Mouse (Mus musculus) embryo, embryonic 9.5 days (tissue): ENCODE measurements around the gene Skap2.

Experiments used
- DNase-seq: peaks from one replicate; pipeline ENCODE4 v3.0.0-alpha.2; 2017; ENCODE audit errors: extremely low spot score

Skap2 gene

GRCm38 (mm10) chr6:52012409-52013244 is at the start of gene Skap2:
Gene Skap2, minus strand, starts transcription at chr6:52012549.
- DNase-seq, result peak; percentile 100

GRCm38 (mm10) chr6:52058899-52059448 is 46.6 kb upstream of the Skap2 start:
- no peak for DNase-seq

GRCm38 (mm10) chr6:52058120-52058519 is 45.8 kb upstream of the Skap2 start:
- DNase-seq, result no peak

GRCm38 (mm10) chr6:52053567-52054561 is 41.5 kb upstream of the Skap2 start:
- DNase-seq, result no peak

GRCm38 (mm10) chr6:52050062-52050461 is 37.7 kb upstream of the Skap2 start:
- DNase-seq, result no peak

GRCm38 (mm10) chr6:52045517-52045916 is 33.2 kb upstream of the Skap2 start:
- DNase-seq, result no peak

- no peak for DNase-seq
Measured at GRCm38 (mm10) chr6:52036077-52036476, 23.7 kb upstream of the Skap2 start.

- no peak for DNase-seq
Measured at GRCm38 (mm10) chr6:52031181-52031580, 18.8 kb upstream of the Skap2 start.

- DNase-seq, result no peak
Measured at GRCm38 (mm10) chr6:52028131-52028530, 15.8 kb upstream of the Skap2 start.

- DNase-seq, result no peak
Measured at GRCm38 (mm10) chr6:52027181-52027580, 14.8 kb upstream of the Skap2 start.

GRCm38 (mm10) chr6:52026281-52026680 is 13.9 kb upstream of the Skap2 start:
- no peak for DNase-seq

GRCm38 (mm10) chr6:52024730-52025129 is 12.4 kb upstream of the Skap2 start:
- no peak for DNase-seq

GRCm38 (mm10) chr6:52022363-52022762 is 10.0 kb upstream of the Skap2 start:
- DNase-seq, result no peak

- DNase-seq, result no peak
Measured at GRCm38 (mm10) chr6:52020276-52020675, 7.9 kb upstream of the Skap2 start.

- DNase-seq, result no peak
Measured at GRCm38 (mm10) chr6:52013245-52013945, 1.0 kb upstream of the Skap2 start.

GRCm38 (mm10) chr6:52011559-52012408 is 565 bp downstream of the Skap2 start:
- DNase-seq, result no peak

- no peak for DNase-seq
Measured at GRCm38 (mm10) chr6:52009385-52009784, 3.0 kb downstream of the Skap2 start.

- DNase-seq, result no peak
Measured at GRCm38 (mm10) chr6:52008757-52009156, 3.6 kb downstream of the Skap2 start.

GRCm38 (mm10) chr6:52006649-52007218 is 5.6 kb downstream of the Skap2 start:
- peak; percentile 72 for DNase-seq

- DNase-seq, result peak; percentile 80
Measured at GRCm38 (mm10) chr6:52005963-52006648, 6.2 kb downstream of the Skap2 start.
